Mouse (Mus musculus) regulatory T cell (primary cell): Measurements from ENCODE around the gene Fxyd5.

Experiments
- in situ Hi-C: fragments of 300-600 bp; cut with MboI, MseI; formaldehyde crosslinking; loops from one replicate; pipeline ENCODE4 v1.15.1; 2025; ENCODE audit warnings: high pct_unique_total_duplicates

Fxyd5 gene

GRCm38 (mm10) chr7:31063074-31063560 is 20.8 kb upstream of the Fxyd5 start:
- in situ Hi-C loops = no loop called here

DNA sequence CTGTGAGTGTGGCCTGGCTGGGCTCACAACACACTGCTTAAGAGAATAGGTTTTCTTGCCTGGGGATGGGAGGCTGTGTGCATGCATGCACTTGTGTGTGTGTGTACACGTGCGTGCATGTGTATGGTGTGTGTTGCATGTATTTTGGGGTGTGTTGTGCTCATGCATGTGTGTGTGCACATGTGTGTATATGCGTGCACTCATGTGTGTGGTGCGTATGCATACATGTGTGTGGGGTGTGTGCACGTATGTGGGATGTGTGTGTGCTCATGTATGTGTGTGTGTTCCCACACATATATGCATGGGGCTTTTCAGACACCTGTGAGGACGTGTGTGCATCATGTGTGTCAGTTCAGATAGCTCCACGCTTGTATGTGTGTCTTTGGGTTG is 18.3 kb upstream of the Fxyd5 start:
- in situ Hi-C loops = no loop called here

DNA sequence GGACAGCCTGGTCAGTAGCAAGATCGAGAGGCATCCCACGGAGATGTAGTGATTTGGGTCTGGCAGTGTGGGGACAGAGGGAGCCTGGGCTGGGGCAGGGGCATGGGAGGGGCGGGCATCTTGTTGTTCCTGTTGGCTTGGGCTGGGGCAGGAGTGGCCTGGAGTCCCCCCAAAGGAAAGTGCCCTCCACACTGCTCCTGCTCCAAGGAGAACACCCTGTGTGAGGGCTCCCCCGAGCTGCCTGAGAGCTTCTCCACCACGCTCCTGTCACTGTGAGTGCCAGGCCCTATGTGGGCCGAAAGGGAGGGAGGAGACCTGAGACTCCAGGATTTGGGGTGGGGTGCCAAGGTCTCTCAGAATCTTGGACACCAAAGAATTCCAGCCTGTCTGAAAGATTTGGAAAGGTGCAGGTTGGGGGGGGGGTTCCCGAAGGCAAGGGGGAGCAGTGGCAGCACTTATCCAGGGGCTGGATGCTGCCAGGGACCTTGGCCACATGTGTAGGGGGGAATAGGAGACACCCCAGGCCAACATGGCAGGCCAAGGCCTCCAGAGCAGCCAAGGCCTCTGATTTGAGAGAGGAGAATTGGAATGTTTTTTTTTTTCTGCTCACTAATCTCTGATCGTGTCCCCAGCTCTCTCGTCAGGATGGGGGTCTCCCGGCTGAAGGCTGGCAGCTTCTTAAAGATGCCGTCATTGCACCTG is 17.8 kb upstream of the Fxyd5 start:
- in situ Hi-C loops = no loop called here

DNA sequence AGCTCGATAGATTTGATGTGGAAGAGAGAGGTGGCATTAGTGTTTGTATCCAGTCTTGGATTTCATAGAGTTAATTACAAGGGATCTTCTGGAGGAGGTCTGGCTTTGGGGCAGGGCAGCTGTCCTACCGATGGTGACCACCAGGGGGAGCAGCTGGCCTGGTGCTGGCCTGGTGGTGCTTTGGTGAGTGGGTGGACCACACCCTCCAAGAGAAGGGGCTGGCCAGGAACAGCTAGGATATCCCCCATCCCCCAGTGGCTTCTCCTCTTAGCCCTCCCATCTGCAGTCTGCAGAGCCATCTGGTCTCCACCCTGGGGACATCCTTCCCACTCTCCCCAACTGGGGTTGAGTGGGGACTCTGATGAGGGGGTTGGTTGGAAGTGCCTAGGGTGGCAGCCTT is 16.8 kb upstream of the Fxyd5 start, which contains the start of gene Lgi4:
TSS of gene Lgi4 (plus strand) at position 235 of the 400 bp plus-strand sequence.
- in situ Hi-C loops = no loop called here

GRCm38 (mm10) chr7:31058211-31058610 is 15.9 kb upstream of the Fxyd5 start:
- in situ Hi-C loops = no loop called here

GRCm38 (mm10) chr7:31057730-31058129 is 15.4 kb upstream of the Fxyd5 start:
- in situ Hi-C loops = no loop called here

GRCm38 (mm10) chr7:31057071-31057470 is 14.8 kb upstream of the Fxyd5 start, which contains the start of gene Fxyd1:
TSS of gene Fxyd1 (minus strand) at chr7:31057199.
- in situ Hi-C loops = no loop called here

- in situ Hi-C loops = no loop called here
Observed at GRCm38 (mm10) chr7:31056448-31056847, 14.2 kb upstream of the Fxyd5 start.

- in situ Hi-C loops = no loop called here
Observed at GRCm38 (mm10) chr7:31055883-31056282, 13.6 kb upstream of the Fxyd5 start.

DNA sequence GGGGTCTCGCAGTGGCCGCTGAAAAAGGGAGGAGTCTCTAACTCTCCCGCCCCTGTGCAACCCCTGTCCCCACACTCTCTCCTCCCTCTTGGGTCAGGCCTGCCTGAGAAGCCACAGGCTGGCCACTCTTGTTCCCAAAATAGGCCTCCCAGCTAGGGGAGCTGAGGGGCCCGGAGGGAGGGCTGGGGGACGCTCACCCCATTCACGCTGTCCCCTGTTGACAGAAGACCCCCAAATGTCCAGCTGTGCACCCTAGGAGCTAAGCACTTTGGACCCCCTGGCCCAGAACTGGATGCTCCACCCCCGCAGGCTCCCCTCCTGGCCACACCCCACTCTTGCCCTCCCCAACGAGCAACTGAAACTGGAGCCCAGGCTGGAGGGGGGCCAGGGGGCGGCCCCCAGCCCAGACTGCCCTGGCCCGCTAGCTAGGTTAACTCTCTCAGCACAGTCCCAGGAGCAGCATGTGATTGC is 13.1 kb upstream of the Fxyd5 start:
- in situ Hi-C loops = no loop called here

DNA sequence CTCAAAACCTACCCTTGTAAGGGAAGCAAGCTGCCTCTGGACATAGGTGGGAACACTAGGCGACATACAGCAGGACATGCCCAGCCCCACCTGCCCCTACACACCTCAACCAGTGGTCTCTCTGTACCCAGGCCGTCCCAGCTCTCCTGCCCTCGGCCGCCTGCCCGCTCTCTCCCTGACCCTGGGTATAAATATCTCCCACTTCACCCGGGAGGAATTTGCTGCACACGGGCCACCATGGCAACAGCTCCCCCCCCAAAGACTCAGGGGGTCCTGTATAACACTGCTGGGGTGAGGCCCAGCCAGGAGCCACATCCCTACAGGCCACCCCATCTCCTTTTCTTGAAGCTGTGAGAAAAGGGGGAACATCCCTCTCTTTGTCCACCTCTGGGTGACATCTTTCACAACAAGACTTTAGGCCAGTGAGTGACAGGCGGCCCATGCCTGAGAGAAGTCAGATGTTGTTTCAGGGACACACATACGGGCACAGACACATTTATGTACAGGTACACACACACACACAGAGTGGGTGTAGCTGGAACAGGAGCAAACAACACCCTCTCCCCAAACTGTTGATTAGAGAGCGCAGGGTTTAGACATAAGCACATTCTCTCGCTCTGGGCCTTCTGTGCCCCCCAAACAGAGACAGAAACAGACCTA is 12.5 kb upstream of the Fxyd5 start:
- in situ Hi-C loops = no loop called here

DNA sequence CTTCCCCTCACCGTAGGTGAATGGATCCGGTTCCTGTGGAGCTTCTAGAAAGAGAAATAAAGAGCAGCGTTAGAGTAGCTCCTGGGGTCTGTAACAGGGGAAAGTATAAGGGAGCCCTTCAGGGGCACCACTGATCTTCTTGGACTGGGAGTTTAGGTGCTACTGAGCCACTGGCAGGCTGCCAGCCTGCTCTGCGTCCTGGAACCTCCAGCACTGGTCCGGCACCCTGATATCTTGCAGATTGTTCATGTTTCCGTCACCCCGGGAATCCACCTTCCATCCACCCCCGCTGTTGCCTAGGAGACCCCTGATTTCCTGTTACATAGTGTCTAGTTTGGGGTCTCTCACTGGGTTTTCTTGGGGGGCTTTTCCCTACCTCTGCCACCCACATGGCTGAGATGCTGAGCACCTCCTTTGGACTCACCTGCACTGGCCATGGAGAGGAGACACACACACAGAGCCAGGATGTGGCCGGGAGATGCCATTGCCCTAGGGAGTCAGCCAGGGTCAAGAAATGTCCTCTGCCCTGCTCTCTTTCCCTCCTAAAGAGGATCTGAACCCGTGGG is 11.7 kb upstream of the Fxyd5 start:
- in situ Hi-C loops = no loop called here

DNA sequence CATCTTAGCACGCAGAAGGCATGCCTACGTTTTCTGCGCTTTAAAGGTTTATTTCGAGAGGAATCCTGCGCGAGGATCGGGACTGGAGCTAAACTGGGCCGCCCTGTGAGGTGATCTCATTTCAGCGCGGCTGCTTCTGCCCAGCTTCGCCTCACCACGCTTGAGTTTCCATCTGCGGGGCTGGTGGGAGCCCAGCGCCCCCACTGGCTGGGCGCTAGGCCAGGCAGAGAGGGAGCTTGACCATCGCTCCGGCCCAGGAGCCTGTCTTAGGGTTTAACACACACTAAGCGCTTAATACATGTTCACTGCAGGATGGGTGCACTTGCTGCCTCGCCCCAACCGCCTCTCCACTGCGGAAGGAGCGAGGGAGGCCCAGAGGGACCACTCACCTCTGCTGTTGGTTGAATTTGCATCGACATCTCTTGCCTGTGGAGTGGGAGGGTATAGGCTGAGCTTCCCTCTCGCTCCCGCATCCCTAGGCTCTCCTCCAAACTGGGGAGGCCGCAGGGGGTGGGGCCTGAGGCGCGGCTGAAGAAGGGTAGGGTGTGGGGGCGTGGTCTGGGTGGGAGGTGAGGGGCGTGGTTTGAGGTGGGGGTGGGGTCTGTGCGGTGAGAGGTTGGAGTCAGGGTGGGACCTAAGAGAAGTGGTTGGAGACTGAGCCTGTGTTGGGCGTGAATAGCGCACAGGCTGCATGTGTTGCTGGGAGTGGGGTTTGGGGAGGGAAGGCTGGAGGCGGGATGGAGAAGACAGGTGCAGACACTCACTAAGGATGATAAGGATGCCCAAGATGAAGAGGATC is 10.6 kb upstream of the Fxyd5 start:
- in situ Hi-C loops = no loop called here

DNA sequence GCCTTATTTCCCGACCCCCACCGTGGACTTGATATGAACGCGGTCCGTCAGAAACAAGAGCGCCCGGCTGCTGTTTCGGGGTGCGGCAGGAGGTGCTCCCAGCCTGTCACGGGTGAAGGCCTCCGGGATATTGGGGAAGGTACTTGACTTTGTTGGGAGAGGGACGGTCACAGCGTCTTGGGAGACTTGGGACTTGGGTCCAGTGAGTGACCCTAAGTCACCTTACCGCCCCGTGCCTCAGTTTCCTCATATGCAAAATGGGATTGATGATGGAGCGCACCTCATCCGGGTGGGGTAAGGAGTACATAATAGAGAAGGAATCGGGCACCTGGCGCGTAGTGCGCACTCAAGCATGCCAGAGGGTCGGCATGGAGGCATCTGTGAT is 10.0 kb upstream of the Fxyd5 start:
- in situ Hi-C loops = no loop called here

DNA sequence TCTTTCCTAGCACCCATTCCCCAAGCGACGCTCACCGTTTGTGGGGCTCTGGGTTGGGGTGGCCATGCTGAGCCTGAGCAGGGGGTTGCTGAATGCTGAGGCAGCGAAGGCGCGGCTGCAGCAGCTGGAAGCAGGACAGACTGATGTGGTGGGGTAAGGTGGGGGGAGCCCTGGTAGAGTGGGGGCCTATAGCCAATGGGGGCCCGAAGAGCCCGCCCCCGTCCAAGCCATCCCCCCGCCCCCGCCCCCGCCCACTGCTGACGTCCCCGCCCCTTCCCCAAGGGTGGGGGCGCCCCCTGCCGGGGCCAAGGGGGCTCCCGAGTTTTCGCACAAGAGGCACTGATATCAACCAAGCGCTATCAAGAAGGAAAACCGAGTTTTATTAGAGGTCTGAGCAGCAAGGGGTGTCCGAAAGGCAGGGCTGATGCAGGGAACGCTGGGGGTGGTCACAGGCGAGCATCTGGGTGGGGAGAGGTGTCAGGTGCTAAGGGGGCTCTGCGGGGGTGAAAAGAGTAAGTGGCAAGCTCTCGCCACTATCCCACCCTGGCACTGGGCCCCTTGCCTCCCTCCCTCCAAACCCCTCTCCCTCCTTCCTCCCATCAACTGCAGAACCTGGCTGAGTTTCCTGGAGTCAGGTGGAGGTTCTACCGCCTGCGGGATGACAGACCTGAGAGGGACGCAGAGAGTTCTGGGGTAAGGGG is 9.2 kb upstream of the Fxyd5 start, which contains the start of gene Fxyd7:
TSS of gene Fxyd7 (minus strand) at position 147 of the 701 bp plus-strand sequence.
- in situ Hi-C loops = no loop called here

GRCm38 (mm10) chr7:31050921-31051320 is 8.6 kb upstream of the Fxyd5 start:
- in situ Hi-C loops = no loop called here

- in situ Hi-C loops = no loop called here
Observed at GRCm38 (mm10) chr7:31050487-31050886, 8.2 kb upstream of the Fxyd5 start.

- in situ Hi-C loops = loop anchor here (5.0 kb wide), 1 partner anchor 127 kb away; no protein-coding TSS in a partner anchor
Observed at GRCm38 (mm10) chr7:31049846-31050281, 7.6 kb upstream of the Fxyd5 start.

GRCm38 (mm10) chr7:31049135-31049845 is 7.0 kb upstream of the Fxyd5 start:
- in situ Hi-C loops = loop anchor here (5.0 kb wide), 1 partner anchor 128 kb away; no protein-coding TSS in a partner anchor

DNA sequence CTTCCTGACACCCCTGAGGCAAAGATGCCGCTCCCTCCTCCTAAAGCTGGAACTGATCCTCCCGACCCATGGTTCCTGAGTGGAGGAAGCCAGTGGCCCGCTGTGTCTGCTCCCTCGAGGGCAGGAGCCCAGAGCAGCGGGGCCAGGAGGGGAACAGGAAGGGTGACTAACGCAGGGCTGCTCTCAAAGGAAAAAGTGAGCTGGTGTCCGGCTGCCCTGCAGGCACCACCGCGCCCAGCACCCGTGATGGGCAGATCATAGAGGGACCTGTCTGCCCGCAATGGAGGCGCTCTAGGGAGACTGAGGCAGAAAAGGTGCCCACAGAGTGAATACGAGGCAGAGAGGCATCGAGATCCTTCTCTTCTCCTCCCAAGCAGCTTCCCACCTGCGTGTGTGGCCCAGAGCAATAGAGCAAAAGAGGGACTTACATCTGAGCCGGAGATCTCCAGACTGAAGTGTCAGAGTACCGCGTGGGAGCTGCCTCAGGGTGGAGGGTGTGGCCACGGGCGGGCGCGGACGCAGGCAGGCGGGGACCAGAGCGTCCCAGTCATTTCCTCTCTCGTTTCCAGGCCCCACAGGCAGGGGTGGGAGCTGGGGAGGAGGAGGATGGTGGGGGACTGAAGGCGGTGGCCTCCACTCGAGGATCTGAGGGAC is 492 bp downstream of the Fxyd5 start:
- in situ Hi-C loops = loop anchor here (5.0 kb wide), 1 partner anchor 106 kb away; no protein-coding TSS in a partner anchor
